Mouse (Mus musculus): ENCODE measurements around the gene Htt. TPM values are rescaled to one million over a fixed set of nuclear protein-coding genes. Genes with fewer than 3 reads are reported as not detected.
"Not testable (repeated sequence)": the region's sequence is repeated elsewhere in the genome, so short reads cannot be mapped to it uniquely, and the experiment has no call there.

Gene Htt
- polyA plus RNA-seq, 1 experiment = 45.7 TPM

DNA sequence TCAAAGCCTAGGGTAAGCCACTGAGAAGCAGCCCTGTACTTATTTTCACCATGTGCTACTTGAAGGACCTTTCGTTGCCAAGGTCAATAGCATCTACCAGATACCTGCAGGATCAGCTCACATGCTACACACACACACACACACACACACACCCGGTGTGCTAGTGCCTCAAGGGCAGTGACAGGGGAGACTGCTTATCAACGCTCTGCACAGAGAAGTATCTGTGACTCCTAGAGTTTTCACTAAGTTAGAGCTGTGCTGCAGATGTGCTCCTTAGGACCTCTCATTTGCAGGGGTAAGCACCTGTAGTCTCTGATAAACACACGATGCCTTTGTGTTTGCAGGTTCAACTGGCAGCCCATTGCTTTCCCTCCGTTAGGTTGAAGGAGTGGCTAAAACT, 103.8 kb downstream of the Htt start:
- no peaks in the 10 kb centered on the region for H3K4me1 ChIP-seq (ENCODE audit: control insufficient read depth, insufficient read depth, low read length)
- TF ChIP-seq CTCF (IDR thresholded peaks at IDR 0.05; ENCODE audit: insufficient read depth, low read depth, low read length) (no peak), POLR2A (IDR thresholded peaks at IDR 0.05; ENCODE audit: insufficient read depth, low read depth, low read length) (no peak)
- H3K4me3 ChIP-seq (ENCODE audit: insufficient read depth, low read depth, low read length) = no peak overlapping the region
- WGBS = 95% methylated on average over 5 of the region's 5 CpGs
- H3K27ac ChIP-seq (ENCODE audit: insufficient read depth, low read depth, low read length) = no peak overlapping the region

DNA sequence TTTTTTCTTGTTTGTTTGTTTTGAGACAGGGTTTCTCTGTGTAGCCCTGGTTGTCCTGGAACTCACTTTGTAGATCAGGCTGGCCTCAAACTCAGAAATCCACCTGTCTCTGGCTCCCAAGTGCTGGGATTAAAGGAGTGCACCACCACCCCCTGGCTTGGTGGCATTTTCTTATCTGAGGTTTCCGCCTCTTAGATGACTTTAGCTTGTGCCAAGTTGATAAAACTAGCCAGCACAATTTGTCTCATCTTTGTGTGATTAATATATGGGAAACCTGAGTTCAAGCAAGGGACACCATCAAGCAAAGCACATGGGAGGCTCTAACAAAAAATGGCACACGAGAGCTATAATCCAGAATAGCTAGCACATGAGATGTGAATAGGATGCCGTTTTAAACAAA, 118.8 kb downstream of the Htt start:
- H3K4me3 ChIP-seq (ENCODE audit: insufficient read depth, low read depth, low read length); H3K4me1 ChIP-seq (ENCODE audit: control insufficient read depth, insufficient read depth, low read length); H3K27ac ChIP-seq (ENCODE audit: insufficient read depth, low read depth, low read length): not testable (repeated sequence)
- WGBS = 97% methylated on average over 3 of the region's 3 CpGs

- TF ChIP-seq CTCF (IDR thresholded peaks at IDR 0.05; ENCODE audit: insufficient read depth, low read depth, low read length) = no peak
- TF ChIP-seq POLR2A (IDR thresholded peaks at IDR 0.05; ENCODE audit: insufficient read depth, low read depth, low read length) = no peak
- H3K4me3 ChIP-seq (ENCODE audit: insufficient read depth, low read depth, low read length) = no peak overlapping the region
- H3K27ac ChIP-seq (ENCODE audit: insufficient read depth, low read depth, low read length) = no peak overlapping the region
- WGBS = 93% methylated on average over 3 of the region's 3 CpGs
- no peaks in the 10 kb centered on the region for H3K4me1 ChIP-seq (ENCODE audit: control insufficient read depth, insufficient read depth, low read length)
Measured at GRCm38 (mm10) chr5:34881023-34881422, 119.5 kb downstream of the Htt start.

DNA sequence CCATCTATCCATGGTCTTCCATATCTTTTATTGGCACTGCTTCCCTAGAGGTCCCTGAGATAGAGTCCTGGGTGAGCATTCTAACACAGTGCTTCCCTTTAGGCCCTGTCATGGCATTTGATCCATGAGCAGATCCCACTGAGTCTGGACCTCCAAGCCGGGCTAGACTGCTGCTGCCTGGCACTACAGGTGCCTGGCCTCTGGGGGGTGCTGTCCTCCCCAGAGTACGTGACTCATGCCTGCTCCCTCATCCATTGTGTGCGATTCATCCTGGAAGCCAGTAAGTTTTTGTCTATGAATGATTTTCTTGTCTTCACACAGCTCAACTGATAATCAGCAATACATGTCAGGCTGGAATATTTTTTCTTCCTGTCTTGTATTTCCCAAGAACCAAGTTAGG, 123.7 kb downstream of the Htt start:
- Histone ChIP-seq H3K4me3 (ENCODE audit: insufficient read depth, low read depth, low read length) (no peak overlapping the region), H3K27ac (ENCODE audit: insufficient read depth, low read depth, low read length) (no peak overlapping the region), H3K4me1 (ENCODE audit: control insufficient read depth, insufficient read depth, low read length) (no peaks in the 10 kb centered on the region)
- no peak for TF ChIP-seq CTCF (IDR thresholded peaks at IDR 0.05; ENCODE audit: insufficient read depth, low read depth, low read length)
- no peak for TF ChIP-seq POLR2A (IDR thresholded peaks at IDR 0.05; ENCODE audit: insufficient read depth, low read depth, low read length)
- 79% methylated on average over 3 of the region's 3 CpGs for WGBS

DNA sequence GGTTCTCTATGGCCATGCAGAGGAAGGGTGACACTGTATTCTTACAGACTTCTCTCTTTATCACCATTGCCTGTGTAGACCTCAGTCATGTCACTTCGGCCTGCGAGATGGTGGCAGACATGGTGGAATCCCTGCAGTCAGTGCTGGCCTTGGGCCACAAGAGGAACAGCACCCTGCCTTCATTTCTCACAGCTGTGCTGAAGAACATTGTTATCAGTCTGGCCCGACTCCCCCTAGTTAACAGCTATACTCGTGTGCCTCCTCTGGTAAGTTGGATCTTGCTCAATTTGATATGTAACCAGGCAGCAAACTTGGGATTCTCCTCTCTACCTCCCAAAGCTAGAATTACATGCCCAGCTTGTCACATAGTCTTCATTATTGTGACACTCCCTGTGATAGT, 127.7 kb downstream of the Htt start:
- no peak for TF ChIP-seq POLR2A (IDR thresholded peaks at IDR 0.05; ENCODE audit: insufficient read depth, low read depth, low read length)
- no peak for TF ChIP-seq CTCF (IDR thresholded peaks at IDR 0.05; ENCODE audit: insufficient read depth, low read depth, low read length)
- no peaks in the 10 kb centered on the region for H3K4me1 ChIP-seq (ENCODE audit: control insufficient read depth, insufficient read depth, low read length)
- no peak overlapping the region for H3K4me3 ChIP-seq (ENCODE audit: insufficient read depth, low read depth, low read length)
- H3K27ac ChIP-seq (ENCODE audit: insufficient read depth, low read depth, low read length) = no peak overlapping the region
- WGBS = 49% methylated on average over 4 of the region's 4 CpGs

DNA sequence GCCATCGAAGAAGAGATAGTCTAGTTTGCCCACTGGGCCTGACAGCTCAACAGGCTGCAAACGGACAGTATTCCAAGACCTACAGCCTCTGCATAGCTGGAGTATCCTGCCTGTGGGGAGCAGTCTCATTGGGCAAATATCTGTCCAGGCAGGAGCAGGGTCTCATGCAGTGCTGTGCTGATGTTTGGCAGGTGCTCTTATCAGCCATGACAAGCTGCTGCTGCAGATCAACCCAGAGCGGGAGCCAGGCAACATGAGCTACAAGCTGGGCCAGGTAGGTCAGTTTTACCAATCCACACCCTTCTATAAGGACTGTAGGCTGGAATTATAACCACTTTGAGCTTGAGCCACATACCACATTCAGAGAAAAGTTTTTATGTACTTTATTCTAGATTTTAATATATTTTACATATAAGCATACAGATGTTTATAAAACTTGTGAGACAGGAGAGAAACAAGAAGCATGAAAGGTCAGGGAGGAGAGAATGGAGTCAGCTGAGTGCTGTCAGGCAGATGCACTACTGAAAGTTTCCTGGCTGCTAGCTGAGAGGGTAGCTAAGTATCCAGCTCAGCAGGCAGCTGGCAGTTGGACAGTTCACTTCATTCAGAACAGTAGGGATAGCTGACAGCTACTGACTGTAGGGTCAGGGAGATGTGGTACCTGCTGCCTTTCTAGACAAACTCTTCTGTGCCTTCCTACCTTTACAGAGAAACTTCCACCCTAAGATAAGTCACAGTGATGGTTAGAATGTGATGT, 135.3 kb downstream of the Htt start:
- Histone ChIP-seq H3K27ac (ENCODE audit: insufficient read depth, low read depth, low read length) (no peak overlapping the region), H3K4me1 (ENCODE audit: control insufficient read depth, insufficient read depth, low read length) (0 out of 2 replicates have a peak, but pooled peaks cover 2% of the 10 kb centered on the region), H3K4me3 (ENCODE audit: insufficient read depth, low read depth, low read length) (no peak overlapping the region)
- TF ChIP-seq POLR2A (IDR thresholded peaks at IDR 0.05; ENCODE audit: insufficient read depth, low read depth, low read length) = no peak
- 90% methylated on average over 3 of the region's 3 CpGs for WGBS

DNA sequence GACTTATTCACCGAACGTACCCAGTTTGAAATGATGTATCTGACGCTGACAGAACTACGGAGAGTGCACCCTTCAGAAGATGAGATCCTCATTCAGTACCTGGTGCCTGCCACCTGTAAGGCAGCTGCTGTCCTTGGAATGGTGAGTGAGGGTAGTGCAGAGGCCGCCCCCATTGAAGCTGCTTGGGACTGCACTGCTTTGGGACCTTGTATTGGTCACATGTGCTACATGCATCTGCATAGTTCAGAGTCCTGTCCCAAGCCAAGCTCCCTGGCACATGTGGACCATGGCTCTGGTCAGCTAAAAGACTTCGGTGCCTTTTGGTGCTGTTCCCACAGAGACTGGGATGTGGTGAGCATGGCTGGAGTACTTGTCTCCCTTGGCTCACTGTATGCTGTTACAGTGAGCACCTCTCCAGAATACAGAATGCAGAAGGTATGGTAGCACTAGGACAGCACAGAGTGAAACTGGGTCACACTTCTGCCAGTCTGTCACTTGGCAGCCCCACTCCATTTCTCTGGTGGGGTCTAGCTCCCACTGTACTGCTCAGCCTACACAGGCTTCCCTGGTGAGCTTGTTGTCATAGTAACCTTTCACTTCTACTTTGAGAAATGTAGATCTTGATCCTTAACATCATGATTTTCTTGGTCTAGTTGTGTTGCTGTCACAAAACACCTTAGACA, 138.4 kb downstream of the Htt start:
- Histone ChIP-seq H3K4me1 (ENCODE audit: control insufficient read depth, insufficient read depth, low read length) (0 out of 2 replicates have a peak, but pooled peaks cover 2% of the 10 kb centered on the region), H3K4me3 (ENCODE audit: insufficient read depth, low read depth, low read length) (no peak overlapping the region), H3K27ac (ENCODE audit: insufficient read depth, low read depth, low read length) (no peak overlapping the region)
- no peak for TF ChIP-seq POLR2A (IDR thresholded peaks at IDR 0.05; ENCODE audit: insufficient read depth, low read depth, low read length)
- no peak for TF ChIP-seq CTCF (IDR thresholded peaks at IDR 0.05; ENCODE audit: insufficient read depth, low read depth, low read length)
- WGBS = 90% methylated on average over 6 of the region's 6 CpGs

DNA sequence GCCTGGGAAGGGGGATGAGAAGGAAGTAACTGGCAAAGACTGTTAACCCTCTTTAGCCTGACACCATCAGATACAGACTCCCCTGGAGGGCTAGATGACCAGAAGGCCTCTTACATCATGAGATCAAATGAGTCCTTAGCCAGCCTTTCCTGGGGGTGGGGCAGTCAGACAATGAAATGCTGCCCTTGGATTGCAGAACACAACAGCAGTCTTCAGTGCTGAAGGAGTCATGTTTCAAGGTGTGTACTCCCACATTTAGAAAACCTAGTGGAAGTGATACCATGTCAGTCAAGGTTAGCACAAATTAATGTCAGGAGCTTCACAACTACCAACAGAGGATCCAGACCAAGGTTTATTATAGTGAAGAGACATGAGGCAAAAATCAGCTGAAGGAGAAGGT, 140.8 kb downstream of the Htt start:
- Histone ChIP-seq H3K4me3 (ENCODE audit: insufficient read depth, low read depth, low read length) (no peak overlapping the region), H3K4me1 (ENCODE audit: control insufficient read depth, insufficient read depth, low read length) (0 out of 2 replicates have a peak, but pooled peaks cover 2% of the 10 kb centered on the region), H3K27ac (ENCODE audit: insufficient read depth, low read depth, low read length) (no peak overlapping the region)
- TF ChIP-seq CTCF (IDR thresholded peaks at IDR 0.05; ENCODE audit: insufficient read depth, low read depth, low read length) (no peak), POLR2A (IDR thresholded peaks at IDR 0.05; ENCODE audit: insufficient read depth, low read depth, low read length) (no peak)

DNA sequence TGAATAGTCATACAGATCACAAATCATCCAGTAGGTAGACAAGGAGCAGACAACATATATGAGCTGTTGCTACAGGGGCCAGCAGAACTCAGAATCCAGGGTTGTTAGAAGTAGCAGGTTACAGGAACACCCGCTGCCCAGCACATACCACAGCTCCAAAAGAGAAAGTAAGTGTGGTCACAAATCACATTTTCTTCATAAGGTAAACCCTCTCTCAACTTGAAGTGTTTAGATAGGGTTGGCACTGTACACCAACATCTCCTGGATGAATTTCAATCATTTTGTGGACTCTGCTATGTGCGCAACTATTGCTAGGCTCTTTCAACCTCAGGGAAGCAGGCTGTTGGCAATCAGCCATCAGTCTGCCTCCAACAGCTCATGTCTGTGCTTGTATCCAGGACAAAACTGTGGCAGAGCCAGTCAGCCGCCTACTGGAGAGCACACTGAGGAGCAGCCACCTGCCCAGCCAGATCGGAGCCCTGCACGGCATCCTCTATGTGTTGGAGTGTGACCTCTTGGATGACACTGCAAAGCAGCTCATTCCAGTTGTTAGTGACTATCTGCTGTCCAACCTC, 141.4 kb downstream of the Htt start:
- 46% methylated on average over 5 of the region's 5 CpGs for WGBS
- TF ChIP-seq POLR2A (IDR thresholded peaks at IDR 0.05; ENCODE audit: insufficient read depth, low read depth, low read length) (no peak), CTCF (IDR thresholded peaks at IDR 0.05; ENCODE audit: insufficient read depth, low read depth, low read length) (no peak)
- no peak overlapping the region for H3K4me3 ChIP-seq (ENCODE audit: insufficient read depth, low read depth, low read length)
- H3K4me1 ChIP-seq (ENCODE audit: control insufficient read depth, insufficient read depth, low read length) = 0 out of 2 replicates have a peak, but pooled peaks cover 2% of the 10 kb centered on the region
- H3K27ac ChIP-seq (ENCODE audit: insufficient read depth, low read depth, low read length) = no peak overlapping the region

Data from olfactory bulb, adult 2 months (tissue).